Mouse (Mus musculus) gastrocnemius, adult 2 months (tissue): ENCODE measurements at regions not wholly inside any gene's neighbourhood (a gene's known extent, or its start where the extent isn't known, plus 50 kb on each side); places are given as distances from the start of the nearest gene placed in this dataset.

Source experiments
- DNase-seq: peaks from one replicate; pipeline ENCODE4 v3.0.0; 2022
- H3K27ac ChIP-seq: fragments of 200-600 bp; 2 replicates; pipeline ENCODE4 v1.8.1; 2022; ENCODE audit warnings: mild to moderate bottlenecking
- H3K4me3 ChIP-seq: fragments of 200-600 bp; 2 replicates; pipeline ENCODE4 v1.8.1; 2022; ENCODE audit warnings: mild to moderate bottlenecking, moderate library complexity
- CTCF ChIP-seq: fragments of 200-600 bp; IDR thresholded peaks from 2 replicates; pipeline ENCODE4 v1.8.1; 2022; ENCODE audit warnings: antibody characterized with exemption, mild to moderate bottlenecking, moderate library complexity
- intact Hi-C: fragments of 180-260 bp; cut with DNase I; formaldehyde crosslinking; loops from one replicate; pipeline ENCODE4 v1.15.1; 2025

GRCm38 (mm10) chr14:46175291-46176216 is 203.7 kb upstream of the Gm15217 start:
- H3K4me3 ChIP-seq = no peak overlapping the region
- TF ChIP-seq CTCF = no peak
- no peak overlapping the region for H3K27ac ChIP-seq
- intact Hi-C loops = no loop called here
- DNase-seq = peak; percentile 65

GRCm38 (mm10) chr14:46179024-46179423 is 200.2 kb upstream of the Gm15217 start:
- no peak for DNase-seq
- TF ChIP-seq CTCF = no peak
- H3K4me3 ChIP-seq = no peak overlapping the region
- no peak overlapping the region for H3K27ac ChIP-seq
- intact Hi-C loops = no loop called here

GRCm38 (mm10) chr14:46191639-46192399 is 187.4 kb upstream of the Gm15217 start:
- DNase-seq = no peak
- intact Hi-C loops = no loop called here
- Histone ChIP-seq H3K27ac (no peak overlapping the region), H3K4me3 (no peak overlapping the region)
- no peak for TF ChIP-seq CTCF

GRCm38 (mm10) chr14:46193577-46193976 is 185.6 kb upstream of the Gm15217 start:
- Histone ChIP-seq H3K27ac (peak overlapping the region; percentile 68; the same call in 1 of the 2 replicates), H3K4me3 (no peak overlapping the region)
- DNase-seq = no peak
- TF ChIP-seq CTCF = no peak
- intact Hi-C loops = no loop called here

GRCm38 (mm10) chr14:46195939-46196338 is 183.3 kb upstream of the Gm15217 start:
- DNase-seq = no peak
- no peak overlapping the region for H3K4me3 ChIP-seq
- intact Hi-C loops = no loop called here
- TF ChIP-seq CTCF = no peak
- no peak overlapping the region for H3K27ac ChIP-seq

GRCm38 (mm10) chr14:46202818-46203217 is 176.4 kb upstream of the Gm15217 start:
- intact Hi-C loops = no loop called here
- TF ChIP-seq CTCF = no peak
- H3K27ac ChIP-seq = no peak overlapping the region
- no peak for DNase-seq
- no peak overlapping the region for H3K4me3 ChIP-seq

- intact Hi-C loops = no loop called here
- no peak for TF ChIP-seq CTCF
- DNase-seq = no peak
- Histone ChIP-seq H3K4me3 (no peak overlapping the region), H3K27ac (no peak overlapping the region)
These were observed 158.7 kb upstream of the Gm15217 start for GRCm38 (mm10) chr14:46220483-46220882.

- no peak overlapping the region for H3K4me3 ChIP-seq
- intact Hi-C loops = no loop called here
- no peak overlapping the region for H3K27ac ChIP-seq
- no peak for DNase-seq
- TF ChIP-seq CTCF = no peak
These were observed 157.1 kb upstream of the Gm15217 start for GRCm38 (mm10) chr14:46221897-46222669.

- H3K4me3 ChIP-seq = no peak overlapping the region
- intact Hi-C loops = no loop called here
- no peak for DNase-seq
- no peak overlapping the region for H3K27ac ChIP-seq
- TF ChIP-seq CTCF = no peak
These were observed 156.2 kb upstream of the Gm15217 start for GRCm38 (mm10) chr14:46223008-46223407.

- Histone ChIP-seq H3K4me3 (no peak overlapping the region), H3K27ac (no peak overlapping the region)
- DNase-seq = no peak
- no peak for TF ChIP-seq CTCF
- intact Hi-C loops = no loop called here
These were observed 154.7 kb upstream of the Gm15217 start for GRCm38 (mm10) chr14:46224421-46224950.

GRCm38 (mm10) chr14:46225851-46226608 is 153.2 kb upstream of the Gm15217 start:
- peak overlapping the region; percentile 65 for H3K4me3 ChIP-seq
- no peak for TF ChIP-seq CTCF
- no peak for DNase-seq
- intact Hi-C loops = no loop called here
- peak overlapping the region; percentile 83; the same call in 1 of the 2 replicates for H3K27ac ChIP-seq

- Histone ChIP-seq H3K4me3 (no peak overlapping the region), H3K27ac (no peak overlapping the region)
- no peak for TF ChIP-seq CTCF
- peak; percentile 24 for DNase-seq
- intact Hi-C loops = no loop called here
These were observed 145.2 kb upstream of the Gm15217 start for GRCm38 (mm10) chr14:46234040-46234439.
